Mouse (Mus musculus) right cerebral cortex, postnatal 14 days (tissue): Measurements from ENCODE around the gene Adam15.

ENCODE experiments used
- DNase-seq: peaks from one replicate; pipeline ENCODE4 v3.0.0; 2022

Adam15 gene

DNA sequence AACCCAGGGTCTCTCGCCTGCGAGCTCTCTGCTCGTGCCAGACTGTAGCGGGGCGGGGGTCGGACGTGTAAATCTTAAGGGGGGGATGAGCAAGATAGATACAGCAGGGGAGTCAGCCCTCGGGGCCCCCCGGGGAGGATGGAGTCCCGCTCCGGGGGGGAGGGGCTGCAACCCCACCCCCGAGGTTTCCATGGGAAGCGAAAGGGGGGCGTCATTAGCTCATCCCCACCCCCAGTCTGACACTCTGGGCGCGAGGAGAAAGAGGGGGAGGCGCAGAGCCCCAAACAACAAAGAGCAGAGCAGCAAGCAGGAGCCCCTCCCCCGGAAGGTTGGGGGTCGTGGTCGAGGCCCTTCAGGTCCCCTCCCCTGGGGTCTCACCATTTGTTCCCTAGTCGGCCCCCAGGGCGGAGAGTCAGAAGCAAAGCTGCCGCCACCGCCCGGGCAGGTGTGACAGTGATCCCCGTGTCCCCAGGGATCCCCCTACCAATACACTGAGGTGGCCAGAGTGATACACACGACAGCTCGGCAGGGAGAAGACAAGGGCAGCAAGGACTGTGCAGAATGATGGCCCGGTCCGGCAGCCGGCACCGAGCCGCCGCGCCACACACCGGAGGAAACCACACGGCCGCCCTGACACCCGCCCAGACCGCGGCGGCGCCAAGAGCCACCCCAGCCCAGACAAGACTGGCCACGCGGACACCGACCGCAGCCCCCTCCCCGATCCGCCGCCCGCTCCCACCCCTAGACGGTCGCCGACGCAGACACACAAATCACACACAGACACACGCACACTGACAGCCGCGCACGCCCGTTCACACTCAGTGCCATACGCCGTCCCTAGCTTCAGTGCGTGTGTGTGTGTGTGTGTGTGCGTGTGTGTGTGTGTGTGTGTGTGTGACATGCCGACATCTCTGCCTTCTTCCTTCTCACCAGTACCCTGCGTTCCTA, 28.3 kb downstream of the Adam15 start:
- DNase-seq: peak; percentile 61

DNA sequence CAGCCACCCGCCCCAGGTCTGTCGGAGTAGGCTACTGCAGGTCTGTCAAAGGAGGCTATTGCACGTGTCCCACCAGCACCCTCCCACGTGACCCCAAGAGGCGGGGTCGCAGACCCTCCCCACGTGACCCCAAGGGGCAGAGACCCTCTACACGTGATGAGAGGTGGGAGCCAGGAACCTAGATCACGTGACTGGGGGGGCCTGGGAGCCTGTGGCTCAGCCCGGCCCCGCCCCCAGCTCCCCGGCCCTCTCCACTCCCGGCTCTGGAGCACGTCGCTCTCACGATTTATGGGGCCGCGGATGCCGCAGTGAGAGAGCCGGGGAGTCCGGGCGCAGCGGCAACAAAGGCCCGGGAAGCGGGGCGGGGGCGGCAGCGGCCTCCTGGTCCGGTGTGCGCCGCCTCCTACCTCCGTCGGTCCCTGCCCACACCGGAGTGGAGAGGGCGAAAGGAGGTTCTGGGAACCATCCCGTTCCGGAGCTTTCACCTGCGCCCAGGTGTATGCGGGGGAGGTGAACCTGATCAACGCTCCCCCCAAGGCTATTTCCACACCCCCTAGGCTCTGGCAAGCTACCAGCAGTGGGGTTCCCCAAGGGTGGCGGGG, 29.1 kb downstream of the Adam15 start:
- DNase-seq: peak; percentile 63

DNA sequence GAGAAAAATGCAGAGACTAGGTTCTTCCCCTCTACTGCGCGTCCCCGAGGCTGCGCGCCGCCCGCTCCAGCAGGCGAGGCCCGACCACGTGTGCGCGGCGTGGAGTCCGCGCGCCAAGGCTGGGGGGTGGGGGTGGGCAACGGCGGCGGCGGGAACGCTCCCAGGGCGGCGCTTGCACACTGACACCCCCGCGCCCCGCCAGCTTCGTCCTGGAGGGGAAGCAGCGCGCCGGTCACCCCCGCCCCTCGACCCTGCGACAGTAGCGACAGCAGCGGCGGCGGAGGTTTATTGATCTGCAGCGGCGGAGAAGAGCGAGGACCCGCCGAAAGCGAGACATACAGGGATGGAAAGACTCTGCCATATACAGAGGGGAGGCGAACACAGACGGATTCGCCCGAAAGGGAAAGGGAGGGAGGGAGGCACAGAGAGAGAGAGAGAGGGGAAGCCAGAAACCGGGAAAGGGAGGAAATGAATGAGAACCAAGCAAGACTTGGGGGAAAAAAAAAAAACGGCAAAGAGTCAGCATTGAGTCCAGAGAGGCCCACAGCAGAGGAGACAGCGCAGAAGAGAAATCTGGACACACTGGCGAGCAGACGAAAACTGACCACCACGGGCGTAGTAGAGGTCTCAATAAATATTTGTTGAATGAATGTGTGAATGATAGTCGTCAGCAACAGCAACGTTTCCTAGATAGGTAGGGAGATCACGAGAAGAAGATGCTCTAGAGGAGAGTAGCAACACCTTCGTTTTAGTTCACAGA, 30.0 kb downstream of the Adam15 start:
- DNase-seq: peak; percentile 66

DNA sequence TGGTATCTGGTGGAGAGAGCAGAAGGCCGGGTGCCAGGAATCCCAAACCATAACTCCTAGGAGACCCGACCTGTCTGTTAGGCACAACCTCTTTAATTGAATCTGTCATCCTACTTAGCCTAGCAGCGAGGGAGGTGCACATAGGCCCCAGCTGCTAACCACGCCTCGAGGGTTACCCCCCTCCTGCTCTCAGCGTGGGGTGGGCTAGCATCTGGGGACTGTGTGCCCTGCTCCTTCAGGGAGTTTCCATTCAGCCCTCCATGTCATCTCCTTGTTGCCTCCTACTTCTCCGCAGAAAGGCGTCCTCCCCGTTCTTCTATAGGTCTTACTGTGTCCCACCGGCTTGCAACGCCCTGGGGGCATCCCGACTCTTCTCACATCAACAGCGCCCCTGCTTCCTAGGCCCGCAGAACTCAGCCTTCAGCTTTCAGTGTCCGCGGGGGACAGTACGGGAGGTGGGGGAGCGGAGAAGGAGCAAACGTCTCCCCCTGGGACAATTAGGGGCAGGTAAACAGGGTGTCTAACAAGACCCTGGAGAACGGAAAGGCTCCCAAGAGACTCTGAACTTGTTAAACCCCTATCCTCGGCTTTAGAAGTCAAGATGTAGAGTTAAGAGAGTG, 30.7 kb downstream of the Adam15 start:
- DNase-seq: no peak

DNA sequence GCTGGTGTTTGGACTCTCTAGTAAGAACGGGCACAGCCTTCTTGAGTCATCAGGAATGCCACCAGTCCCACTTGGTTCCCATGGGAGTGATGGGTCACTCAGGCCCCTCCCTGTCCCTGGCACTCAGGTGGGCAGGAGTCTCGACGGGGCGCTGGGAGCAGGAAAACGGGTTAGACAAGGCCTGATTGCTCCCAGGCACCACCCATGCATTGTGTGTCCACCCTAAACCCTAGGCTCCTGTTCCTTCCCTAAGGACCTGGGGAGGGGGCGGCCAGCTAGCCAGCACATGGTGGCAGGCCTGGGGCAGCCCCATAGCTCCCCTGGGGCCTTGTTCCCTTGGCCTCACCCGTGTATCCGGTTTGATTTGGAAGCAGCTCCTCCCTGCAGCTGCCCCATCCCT, 31.5 kb downstream of the Adam15 start:
- DNase-seq: no peak

DNA sequence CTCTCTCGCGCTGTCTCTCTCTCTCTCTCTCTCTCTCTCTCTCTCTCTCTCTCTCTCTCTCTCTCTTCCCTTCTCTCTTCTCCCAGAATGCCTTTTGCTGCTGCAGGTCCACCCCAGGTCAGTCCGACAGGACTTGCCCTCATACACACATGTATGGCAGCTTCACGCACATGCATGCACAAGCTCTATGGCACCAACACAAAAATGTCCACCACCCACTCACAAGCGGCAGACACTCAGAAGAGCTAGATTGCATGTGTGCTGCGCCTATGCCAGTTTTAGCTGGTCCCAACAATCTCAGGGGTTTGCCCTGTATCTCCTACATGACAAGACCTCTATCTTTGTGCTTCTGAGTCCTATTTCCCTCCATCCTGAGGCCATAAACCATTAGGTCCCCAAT, 32.5 kb downstream of the Adam15 start:
- DNase-seq: no peak

DNA sequence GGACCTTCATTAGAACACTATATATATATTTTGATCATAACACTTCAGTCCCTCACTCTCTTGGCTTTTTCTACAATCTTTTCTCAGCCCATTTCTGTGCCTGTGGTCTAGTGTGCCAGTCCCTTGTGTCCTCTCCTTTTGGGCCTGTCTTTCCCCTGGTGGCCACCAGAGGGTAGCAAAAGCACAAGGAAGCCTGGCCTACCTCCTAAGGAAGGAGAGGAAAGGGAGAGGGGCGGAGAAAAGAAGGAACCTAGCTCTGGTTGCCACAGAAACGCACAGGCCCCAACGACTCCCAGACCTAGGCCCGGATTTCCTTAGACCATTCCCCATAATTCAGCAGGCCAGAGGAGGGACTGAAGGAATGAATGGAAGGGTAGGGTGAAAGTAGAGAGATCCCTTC, 33.0 kb downstream of the Adam15 start:
- peak; percentile 83 for DNase-seq

DNA sequence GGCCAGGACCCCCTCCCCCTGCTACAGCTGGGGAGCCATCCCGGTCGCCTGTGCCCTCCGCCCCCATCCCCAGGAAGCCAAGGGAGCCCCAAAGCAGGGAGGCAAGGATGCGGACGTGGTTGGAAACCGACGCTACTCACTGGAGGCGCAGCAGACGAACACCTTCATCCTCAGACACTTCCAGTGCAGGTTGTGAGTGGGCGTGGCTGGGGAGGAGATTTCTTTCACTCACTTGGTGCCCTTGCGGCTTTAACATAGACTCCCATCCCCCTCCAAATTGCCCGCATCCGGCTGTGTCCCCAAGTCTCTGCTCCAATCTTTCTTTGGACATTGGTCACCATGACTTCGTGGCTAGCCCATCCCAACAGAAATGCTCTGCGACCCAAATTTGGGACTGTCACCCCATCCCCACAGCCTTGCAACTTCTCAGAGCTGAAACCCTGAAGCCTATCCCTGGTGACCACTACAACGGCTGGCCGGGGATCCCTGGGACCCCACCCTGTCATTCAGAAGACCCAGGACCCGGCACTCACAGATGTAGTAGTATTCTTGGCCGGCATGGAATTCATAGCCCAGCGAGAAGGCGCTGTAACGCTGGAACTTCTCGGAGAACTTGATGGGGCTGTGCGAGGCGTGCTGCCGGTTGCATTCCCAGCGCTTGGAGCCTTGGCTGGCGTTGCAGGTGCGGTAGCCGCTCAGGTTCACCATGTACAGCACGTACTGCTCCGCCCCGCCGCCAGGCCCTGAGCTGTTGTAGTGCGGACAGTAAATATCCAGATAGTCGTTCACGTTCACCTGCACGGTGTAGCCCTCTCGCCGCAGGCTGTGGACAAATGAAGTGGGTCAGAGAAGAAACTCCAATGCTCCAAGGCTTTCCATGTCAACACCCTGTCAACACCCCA, 33.6 kb downstream of the Adam15 start:
- no peak for DNase-seq

- peak; percentile 85 for DNase-seq
Measured at GRCm38 (mm10) chr3:89315195-89315929, 34.4 kb downstream of the Adam15 start.

- no peak for DNase-seq
Measured at GRCm38 (mm10) chr3:89314791-89315190, 35.0 kb downstream of the Adam15 start.

DNA sequence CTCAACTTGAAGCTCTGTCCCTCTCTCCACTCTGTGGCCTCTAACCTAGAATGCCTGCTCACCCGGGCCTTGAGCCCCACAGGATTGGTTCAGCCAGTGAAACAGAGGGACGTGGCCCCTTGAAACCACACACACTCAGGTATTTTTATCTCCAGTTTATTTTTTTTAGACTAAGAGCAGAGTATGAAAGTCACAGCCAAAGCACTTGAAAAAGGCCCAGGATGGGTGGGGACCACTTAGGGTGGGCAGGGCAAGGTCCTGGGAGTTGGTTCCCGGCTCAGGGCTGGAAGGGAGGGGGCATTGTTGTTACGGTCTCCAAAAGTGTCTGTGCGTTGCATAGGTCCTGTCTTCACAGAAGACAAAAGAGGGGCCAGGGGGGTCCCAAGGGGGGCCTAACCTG, 35.5 kb downstream of the Adam15 start:
- no peak for DNase-seq

GRCm38 (mm10) chr3:89308089-89308488, 41.7 kb downstream of the Adam15 start:
- DNase-seq: no peak

GRCm38 (mm10) chr3:89305551-89306325, 44.1 kb downstream of the Adam15 start:
- DNase-seq: no peak

GRCm38 (mm10) chr3:89305105-89305504, 44.7 kb downstream of the Adam15 start:
- no peak for DNase-seq

DNA sequence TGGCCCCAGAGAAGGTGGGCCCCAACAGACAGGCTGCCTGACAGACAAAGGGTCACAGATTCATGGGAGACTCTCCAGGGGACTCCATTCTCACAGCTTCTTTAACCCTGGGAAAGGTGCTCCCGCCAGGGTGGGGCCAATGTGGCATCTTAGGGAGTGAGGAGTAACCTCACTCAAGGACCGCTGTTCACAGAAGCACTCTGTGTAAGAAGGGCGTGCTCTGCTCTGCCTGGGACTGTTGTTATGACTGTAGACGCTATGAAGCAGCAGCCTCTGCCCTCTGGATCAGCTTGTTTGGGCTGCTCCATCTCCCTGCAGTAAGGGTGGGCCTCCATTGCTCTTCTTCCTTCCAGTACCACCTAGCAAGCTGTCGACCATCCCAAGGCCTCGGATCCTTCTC, 45.4 kb downstream of the Adam15 start:
- no peak for DNase-seq

- no peak for DNase-seq
Measured at GRCm38 (mm10) chr3:89300514-89300913, 49.3 kb downstream of the Adam15 start.

DNA sequence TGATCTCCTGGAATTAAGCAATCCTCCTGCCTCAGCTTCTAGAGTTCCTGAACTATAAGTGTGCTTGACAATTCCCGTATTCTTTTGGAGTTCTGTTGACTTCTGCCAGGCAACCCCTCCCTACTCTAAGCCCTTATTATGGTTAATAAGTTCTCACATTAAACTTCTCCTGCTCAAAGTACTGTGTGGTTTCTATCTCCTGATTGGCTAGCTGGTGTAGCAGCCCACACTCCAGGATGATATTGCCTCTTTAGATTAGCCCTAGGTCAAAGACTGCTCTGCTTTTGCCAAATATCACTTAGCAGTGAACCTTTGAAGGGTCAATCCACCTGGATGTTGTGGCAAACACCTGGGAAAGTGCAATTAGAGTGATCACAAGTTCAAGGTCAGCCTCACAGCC, 49.7 kb downstream of the Adam15 start:
- no peak for DNase-seq

- no peak for DNase-seq
Measured at GRCm38 (mm10) chr3:89299499-89299898, 50.3 kb downstream of the Adam15 start.

DNA sequence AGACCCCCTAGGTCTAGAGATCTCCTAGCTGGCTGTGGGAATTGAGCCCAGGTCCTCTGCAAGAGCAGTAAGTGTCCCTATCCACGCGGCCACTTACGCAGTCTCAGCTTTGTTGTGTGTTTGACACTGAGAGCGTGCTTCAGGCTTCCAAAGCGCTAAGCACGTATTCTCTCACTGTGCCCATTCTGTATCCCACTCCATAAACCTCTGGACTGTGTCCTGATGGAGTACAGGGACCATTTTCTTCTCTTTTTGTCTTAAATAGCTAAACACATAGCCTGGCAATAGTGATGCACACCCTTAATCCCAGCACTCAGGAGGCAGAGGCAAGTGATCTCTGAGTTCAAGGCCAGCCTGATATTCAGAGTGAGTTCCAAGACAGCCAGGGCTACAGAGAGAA, 50.9 kb downstream of the Adam15 start:
- DNase-seq: no peak

DNA sequence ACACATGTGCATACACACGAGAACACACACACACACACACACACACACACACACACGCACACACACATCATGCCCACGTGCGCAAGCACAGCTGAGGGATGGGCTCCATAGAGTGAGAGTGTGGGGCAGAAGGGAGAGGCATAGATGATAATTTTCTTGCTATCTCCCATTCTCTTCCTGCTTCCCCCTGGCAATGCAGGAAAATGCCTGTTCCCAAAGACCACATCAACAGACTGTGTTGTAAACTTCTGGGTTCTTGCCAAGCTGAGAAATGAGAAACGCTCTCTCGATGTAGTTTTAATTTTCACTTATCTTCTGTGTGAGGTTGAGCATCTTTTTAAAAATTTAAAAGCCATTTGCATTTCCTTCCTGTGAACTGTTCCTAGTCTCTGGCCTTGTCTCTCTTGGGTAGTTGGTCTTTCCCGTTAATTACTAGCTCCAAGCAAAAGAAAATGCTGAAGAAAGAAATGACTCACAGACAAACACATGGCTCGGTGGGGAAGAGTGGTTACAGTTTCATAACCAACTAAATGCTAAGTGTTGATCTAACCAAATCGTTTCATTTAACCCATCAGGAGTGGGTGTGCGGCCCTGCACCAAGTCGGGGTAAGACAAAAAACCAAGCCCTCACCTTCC, 52.9 kb downstream of the Adam15 start:
- DNase-seq: no peak
